Mouse (Mus musculus): ENCODE data around the gene Snapin. TPM values are rescaled to one million over a fixed set of nuclear protein-coding genes. Genes with fewer than 3 reads are reported as not detected.

Gene Snapin
- polyA plus RNA-seq, 1 experiment from 2014 or later = 104 TPM

GRCm38 (mm10) chr3:90508287-90508949 lies 17.6 kb upstream of the Snapin start:
- no peak for TF ChIP-seq CTCF (IDR thresholded peaks at IDR 0.05)
- DNase-seq (ENCODE audit: low read depth, low spot score) (no peak), ATAC-seq (no peak)
- ChIA-PET CTCF (interaction anchor here (0.7 to 5.1 kb wide), 16 partner anchors 10 to 201 kb away, joined by 3 to 26 read pairs (median 6); partner anchors contain the start of genes S100a14, S100a16, S100a7a and Snapin), POLR2A (interaction anchor here (0.6 to 2.2 kb wide), 20 partner anchors 10 to 144 kb away, joined by 3 to 18 read pairs (median 4); partner anchors contain the start of genes S100a14, S100a16, S100a4 and Snapin)
- in situ Hi-C loops (cut with MboI; ENCODE audit: low pct_unique_long_range_greater_than_20kb) = no loop called here
- no peaks in the 10 kb centered on the region for H3K27me3 ChIP-seq

- DNase-seq (ENCODE audit: low read depth, low spot score) = no peak
- no peak for TF ChIP-seq CTCF (IDR thresholded peaks at IDR 0.05)
- POLR2A ChIA-PET = interaction anchor here (0.9 to 1.2 kb wide), 3 partner anchors 9 to 16 kb away, joined by 3 to 7 read pairs (median 3); partner anchors contain the start of gene Snapin
These were observed 15.5 kb upstream of the Snapin start for GRCm38 (mm10) chr3:90506362-90506761.

DNA sequence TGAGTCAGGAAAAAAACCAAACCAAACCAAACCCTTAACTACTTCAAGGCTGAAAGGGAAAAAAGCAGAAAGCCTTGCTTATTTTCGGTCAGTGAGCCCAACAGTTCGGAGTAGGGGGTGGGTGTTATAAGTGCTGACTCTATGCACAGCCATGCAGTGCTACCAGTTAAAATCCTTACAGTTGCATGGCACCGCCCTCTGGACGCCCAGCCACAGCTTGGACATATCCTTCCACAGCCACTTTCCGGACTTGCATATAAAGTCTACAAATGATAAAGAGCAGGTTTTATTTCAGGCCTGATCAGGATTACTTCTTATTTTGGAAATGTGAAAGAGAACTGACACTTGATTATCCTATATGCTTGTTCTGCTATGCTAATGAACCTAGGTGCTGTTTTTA lies 14.4 kb upstream of the Snapin start:
- in situ Hi-C loops (cut with MboI; ENCODE audit: low pct_unique_long_range_greater_than_20kb) = no loop called here
- ChIA-PET CTCF (interaction anchor here (1.1 to 7.6 kb wide), 5 partner anchors 9 to 140 kb away, joined by 3 to 48 read pairs (median 5); partner anchors contain the start of genes S100a14 and Snapin), POLR2A (interaction anchor here (0.7 kb wide), 1 partner anchor 167 kb away, joined by 3 read pairs; no protein-coding TSS in a partner anchor)
- no peaks in the 10 kb centered on the region for H3K27me3 ChIP-seq
- DNase-seq (ENCODE audit: low read depth, low spot score) = no peak
- TF ChIP-seq CTCF (IDR thresholded peaks at IDR 0.05) = no peak
- no peak for ATAC-seq

More at GRCm38 (mm10) chr3:90506362-90506761, 15.5 kb upstream of the Snapin start:
- CTCF ChIA-PET = interaction anchor here (0.6 to 7.6 kb wide), 4 partner anchors 14 to 428 kb away, joined by 3 to 48 read pairs (median 16); partner anchors contain the start of genes S100a14, S100a7a and Snapin
- H3K27me3 ChIP-seq = no peaks in the 10 kb centered on the region
- no peak for ATAC-seq
- in situ Hi-C loops (cut with MboI; ENCODE audit: low pct_unique_long_range_greater_than_20kb) = no loop called here

DNA sequence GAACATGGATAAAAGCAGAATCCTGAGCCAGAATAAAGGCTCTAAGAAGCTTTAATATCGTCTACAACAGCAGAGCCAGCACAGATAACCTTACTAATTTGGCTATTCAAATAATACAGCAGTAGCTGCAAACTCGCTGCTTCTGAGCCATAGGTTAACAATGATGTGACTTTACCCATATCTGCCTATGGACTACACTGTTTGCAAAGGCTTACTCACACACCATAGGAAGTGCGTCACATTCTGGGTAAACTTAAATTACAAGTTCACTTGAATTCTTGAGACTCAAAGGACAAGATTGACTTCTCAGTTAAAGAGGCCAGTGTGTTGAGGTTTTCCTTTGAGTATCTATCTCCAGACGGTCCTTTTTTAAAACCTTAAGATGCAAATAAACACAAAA lies 12.6 kb upstream of the Snapin start:
- ChIA-PET POLR2A (no interaction called here), CTCF (interaction anchor here (1.5 to 7.6 kb wide), 3 partner anchors 11 to 22 kb away, joined by 4 to 48 read pairs (median 5); partner anchors contain the start of gene Snapin)
- DNase-seq (ENCODE audit: low read depth, low spot score) = no peak
- no peak for TF ChIP-seq CTCF (IDR thresholded peaks at IDR 0.05)
- H3K27me3 ChIP-seq = no peaks in the 10 kb centered on the region
- ATAC-seq = no peak
- in situ Hi-C loops (cut with MboI; ENCODE audit: low pct_unique_long_range_greater_than_20kb) = no loop called here

- DNase-seq (ENCODE audit: low read depth, low spot score) = no peak
- TF ChIP-seq CTCF (IDR thresholded peaks at IDR 0.05) = no peak
- ChIA-PET CTCF (interaction anchor here (0.9 to 2.1 kb wide), 3 partner anchors 10 to 158 kb away, joined by 4 to 10 read pairs (median 4); no protein-coding TSS in a partner anchor), POLR2A (interaction anchor here (0.8 to 1.6 kb wide), 3 partner anchors 8 to 45 kb away, joined by 3 to 7 read pairs (median 5); partner anchors contain the start of gene Chtop)
- in situ Hi-C loops (cut with MboI; ENCODE audit: low pct_unique_long_range_greater_than_20kb) = no loop called here
- no peak for ATAC-seq
- H3K27me3 ChIP-seq = no peaks in the 10 kb centered on the region
These were observed 6.8 kb upstream of the Snapin start for GRCm38 (mm10) chr3:90497597-90497996.

DNA sequence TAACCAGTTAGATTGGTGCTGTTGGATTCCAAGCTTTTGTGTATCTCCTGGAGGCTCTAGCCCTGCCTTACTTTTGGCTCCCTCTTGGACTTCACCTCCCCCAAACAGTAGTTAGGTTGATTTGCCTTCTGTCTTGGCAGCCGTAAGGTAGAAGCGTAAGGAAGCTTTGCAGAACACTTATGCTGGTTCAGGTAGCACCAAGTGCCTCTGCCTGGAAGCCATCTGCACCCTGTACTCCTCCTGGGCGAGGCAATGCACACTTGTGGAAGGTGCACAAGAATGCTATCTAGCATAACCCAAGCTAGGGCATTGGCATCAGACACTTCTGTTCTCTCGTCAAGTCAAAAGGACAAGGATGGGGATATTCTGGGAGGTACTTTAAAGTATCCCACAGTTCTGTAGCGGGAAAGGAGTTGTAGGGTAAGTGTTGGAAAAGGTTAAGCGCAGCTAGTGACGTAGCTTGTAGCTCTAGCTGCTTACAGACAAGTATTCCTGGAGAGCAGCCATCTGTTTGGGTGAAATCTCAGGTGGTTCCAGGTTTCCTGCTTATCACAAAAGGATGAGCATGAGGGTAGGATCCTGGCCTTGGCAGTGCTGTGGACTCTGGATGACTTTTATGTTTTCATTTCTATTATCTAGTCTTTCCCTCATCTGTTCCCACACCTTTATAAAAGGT lies 5.2 kb upstream of the Snapin start:
- H3K27me3 ChIP-seq = no peaks in the 10 kb centered on the region
- TF ChIP-seq CTCF (IDR thresholded peaks at IDR 0.05) = no peak
- CTCF ChIA-PET = interaction anchor here (0.9 to 2.0 kb wide), 5 partner anchors 9 to 157 kb away, joined by 3 to 10 read pairs (median 3); partner anchors contain the start of gene S100a7a
- no peak for DNase-seq (ENCODE audit: low read depth, low spot score)
- POLR2A ChIA-PET = interaction anchor here (2.1 kb wide), 1 partner anchor 13 kb away, joined by 18 read pairs; the partner anchor contains the start of gene Chtop
- in situ Hi-C loops (cut with MboI; ENCODE audit: low pct_unique_long_range_greater_than_20kb) = no loop called here
- ATAC-seq = no peak

DNA sequence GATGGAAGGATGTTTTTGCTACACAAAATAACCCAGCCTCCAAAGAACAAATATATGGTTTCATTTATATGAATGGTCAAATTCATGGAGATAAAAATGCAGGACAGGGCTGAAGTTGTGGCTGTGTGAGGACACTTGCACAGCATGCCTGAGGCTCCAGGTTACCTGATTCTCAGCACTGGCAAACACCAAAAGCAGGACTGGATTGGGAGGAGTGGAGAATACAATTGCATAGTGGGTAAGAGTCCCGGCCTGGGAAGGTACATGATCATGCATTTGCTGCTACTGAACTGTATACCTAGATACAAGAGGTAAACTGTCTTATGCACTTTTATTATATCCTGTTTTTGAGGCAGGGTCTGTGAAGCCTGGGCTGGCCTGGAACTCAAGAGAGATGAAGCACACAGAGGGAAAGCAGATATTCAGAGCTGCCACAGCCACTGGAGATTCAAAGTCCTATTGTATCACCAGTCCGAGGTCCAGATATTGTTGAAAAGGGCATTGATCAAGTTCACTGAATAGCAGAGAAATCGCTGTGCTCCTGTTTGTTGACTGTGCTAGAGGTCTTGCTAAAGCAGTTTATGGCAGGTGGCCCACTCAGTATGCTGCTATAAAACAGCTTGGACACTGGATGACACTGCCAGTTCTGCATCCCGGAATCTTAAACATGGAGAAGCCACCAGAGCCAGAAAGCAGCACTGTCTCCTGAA lies 3.2 kb upstream of the Snapin start:
- no peaks in the 10 kb centered on the region for H3K27me3 ChIP-seq
- ChIA-PET POLR2A (interaction anchor here (0.9 to 2.1 kb wide), 4 partner anchors 13 to 151 kb away, joined by 3 to 18 read pairs (median 3); partner anchors contain the start of gene Chtop), CTCF (interaction anchor here (0.7 to 4.9 kb wide), 6 partner anchors 9 to 216 kb away, joined by 3 to 48 read pairs (median 5); partner anchors contain the start of gene S100a7a)
- DNase-seq (ENCODE audit: low read depth, low spot score) (no peak), ATAC-seq (no peak)
- no peak for TF ChIP-seq CTCF (IDR thresholded peaks at IDR 0.05)
- in situ Hi-C loops (cut with MboI; ENCODE audit: low pct_unique_long_range_greater_than_20kb) = loop anchor here (5.0 kb wide), 1 partner anchor 213 kb away; no protein-coding TSS in a partner anchor

DNA sequence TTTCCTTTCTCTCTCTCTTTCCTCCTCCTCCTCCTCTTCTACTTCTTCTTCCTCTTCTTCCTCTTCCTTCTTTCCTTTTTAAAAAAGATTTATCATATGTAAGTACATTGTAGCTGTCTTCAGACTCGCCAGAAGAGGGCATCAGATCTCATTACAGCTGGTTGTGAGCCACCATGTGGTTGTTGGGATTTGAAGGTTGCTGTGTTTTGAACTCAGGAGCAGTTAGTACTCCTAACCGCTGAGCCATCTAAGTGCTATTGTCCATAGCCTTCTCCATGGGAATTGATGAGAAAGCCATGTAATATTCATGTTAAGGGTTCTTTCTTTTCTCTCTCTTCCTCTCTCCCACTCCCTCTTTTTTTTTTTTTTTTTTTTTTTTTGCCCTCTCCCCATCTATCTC lies 517 bp upstream of the Snapin start:
- DNase-seq (ENCODE audit: low read depth, low spot score) (no peak), ATAC-seq (no peak)
- ChIA-PET POLR2A (interaction anchor here (0.6 to 1.4 kb wide), 4 partner anchors 11 to 123 kb away, joined by 3 read pairs; no protein-coding TSS in a partner anchor), CTCF (interaction anchor here (0.8 to 5.0 kb wide), 14 partner anchors 11 to 219 kb away, joined by 3 to 48 read pairs (median 6); partner anchors contain the start of genes S100a1, S100a13 and S100a7a)
- H3K27me3 ChIP-seq = no peaks in the 10 kb centered on the region
- in situ Hi-C loops (cut with MboI; ENCODE audit: low pct_unique_long_range_greater_than_20kb) = loop anchor here (5.0 kb wide), 1 partner anchor 216 kb away; no protein-coding TSS in a partner anchor
- TF ChIP-seq CTCF (IDR thresholded peaks at IDR 0.05) = no peak

DNA sequence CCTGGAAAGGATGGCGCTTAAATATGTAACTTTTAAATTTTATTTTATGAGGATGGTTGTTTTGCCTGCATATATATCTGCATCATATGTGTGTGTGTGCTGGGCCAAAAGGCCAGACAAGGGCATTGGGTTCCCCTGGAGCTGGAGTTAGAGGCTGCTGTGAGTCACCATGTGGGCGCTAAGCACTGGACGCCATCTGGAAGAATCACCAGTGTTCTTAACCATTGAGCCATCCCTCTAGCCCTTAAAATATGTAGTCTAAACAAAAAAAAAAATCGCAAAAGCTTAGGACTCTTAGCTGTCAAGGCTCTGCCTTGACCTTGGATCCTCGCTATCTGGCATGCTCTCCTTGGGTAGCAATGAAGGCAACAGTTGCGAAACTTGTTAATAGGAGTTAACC lies 2.3 kb downstream of the Snapin start:
- no peak for TF ChIP-seq CTCF (IDR thresholded peaks at IDR 0.05)
- in situ Hi-C loops (cut with MboI; ENCODE audit: low pct_unique_long_range_greater_than_20kb) = no loop called here
- H3K27me3 ChIP-seq = no peaks in the 10 kb centered on the region
- DNase-seq (ENCODE audit: low read depth, low spot score) (no peak), ATAC-seq (no peak)
- CTCF ChIA-PET = interaction anchor here (0.7 to 5.0 kb wide), 4 partner anchors 24 to 220 kb away, joined by 3 to 22 read pairs (median 5); partner anchors contain the start of genes S100a1 and S100a13
- POLR2A ChIA-PET = no interaction called here

All from Patski (cell line).